Mouse (Mus musculus) limb, embryonic 12.5 days (tissue): Measurements from ENCODE around the gene Mical3. TPM values are rescaled to one million over a fixed set of nuclear protein-coding genes. Genes with fewer than 3 reads are reported as not detected.

ENCODE experiments used
- ATAC-seq: fragments of 200-750 bp; cut with Nextera tagmentation; 2 replicates; pipeline ENCODE4 v1.8.0; 2017; ENCODE audit warnings: low read depth, moderate TSS enrichment; ENCODE audit not compliant: insufficient number of reproducible peaks, insufficient read depth, low FRiP score, low TSS enrichment
- H3K27ac ChIP-seq: fragments of 300-500 bp; sonication (generic); 2 replicates; pipeline ENCODE4 v1.5.1; 2016; ENCODE audit warnings: mild to moderate bottlenecking, moderate library complexity
- H3K27me3 ChIP-seq: fragments of 300-500 bp; sonication (generic); 2 replicates; pipeline ENCODE4 v1.6.1; 2016; ENCODE audit warnings: mild to moderate bottlenecking, moderate library complexity
- H3K36me3 ChIP-seq: fragments of 300-500 bp; sonication (generic); 2 replicates; pipeline ENCODE4 v1.6.1; 2016; ENCODE audit warnings: mild to moderate bottlenecking, moderate library complexity
- H3K4me1 ChIP-seq: fragments of 300-500 bp; sonication (generic); replicated peaks from 2 replicates; pipeline ENCODE4 v1.6.1; 2016
- H3K4me2 ChIP-seq: fragments of 300-500 bp; sonication (generic); 2 replicates; pipeline ENCODE4 v1.6.1; 2016; ENCODE audit warnings: mild to moderate bottlenecking, moderate library complexity
- H3K4me3 ChIP-seq: fragments of 300-500 bp; sonication (generic); replicated peaks from 2 replicates; pipeline ENCODE4 v1.5.1; 2016; ENCODE audit warnings: mild to moderate bottlenecking
- H3K9ac ChIP-seq: fragments of 300-500 bp; sonication (generic); replicated peaks from 2 replicates; pipeline ENCODE4 v1.6.1; 2016; ENCODE audit warnings: mild to moderate bottlenecking, moderate library complexity
- H3K9me3 ChIP-seq: fragments of 300-500 bp; sonication (generic); 2 replicates; pipeline ENCODE4 v1.6.1; 2016; ENCODE audit warnings: mild to moderate bottlenecking, moderate library complexity
- WGBS: fragments of 180-500 bp; shearing (Covaris S2); methylation state at CpG from one replicate; pipeline ENCODE4 v1.1.7; 2016; 5-methylcytosine and 5-hydroxymethylcytosine counted together
- polyA plus RNA-seq: library from polyadenylated mRNA; unstranded; fragments of >200 nt; fragmentation: Nextera tagmentation; extraction: Ambion mirVana; gene quantifications from 2 replicates; pipeline ENCODE4 v1.2.1, GENCODE M21; 2016

The Mical3 gene
- polyA plus RNA-seq, 1 experiment from 2014 or later = 10.8 TPM

DNA sequence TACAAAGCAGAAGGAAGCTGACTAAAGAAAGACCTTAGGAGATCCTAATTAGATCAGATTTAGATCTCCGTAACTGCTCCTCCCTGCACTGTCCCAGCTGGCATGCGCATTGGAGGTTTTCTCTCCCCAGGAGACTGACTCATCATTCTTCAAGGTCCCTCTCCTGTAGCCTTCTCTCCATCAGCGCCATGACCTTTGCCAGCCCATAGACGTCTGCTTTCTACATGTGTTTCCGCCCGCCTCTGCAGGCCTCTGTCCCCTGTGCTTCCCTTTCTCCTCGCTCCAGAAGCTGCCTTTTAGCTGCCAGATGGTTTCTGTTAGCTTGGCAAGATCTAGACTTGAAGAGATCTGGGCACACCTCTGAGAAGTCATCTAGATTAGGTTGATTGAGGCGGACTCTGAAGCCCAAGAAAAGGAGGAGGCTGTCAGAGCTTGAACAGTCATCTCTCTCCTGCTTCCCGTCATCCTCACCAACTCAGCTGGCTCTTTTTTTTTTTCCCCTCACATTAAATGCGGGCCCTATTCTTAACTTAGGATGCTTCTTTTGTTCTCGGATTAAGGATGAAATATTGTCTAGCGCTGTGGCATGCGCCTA is 14.3 kb upstream of the Mical3 start:
- Histone ChIP-seq H3K36me3 (no peaks in the 10 kb centered on the region), H3K4me2 (no peak overlapping the region), H3K4me3 (no peak overlapping the region), H3K4me1 (peaks cover 40% of the 10 kb centered on the region), H3K27ac (no peak overlapping the region), H3K27me3 (no peaks in the 10 kb centered on the region; the same call in 1 of the 2 replicates), H3K9me3 (no peaks in the 10 kb centered on the region), H3K9ac (no peak overlapping the region)
- no peak for ATAC-seq
- 61% methylated on average over 13 of the region's 13 CpGs for WGBS

DNA sequence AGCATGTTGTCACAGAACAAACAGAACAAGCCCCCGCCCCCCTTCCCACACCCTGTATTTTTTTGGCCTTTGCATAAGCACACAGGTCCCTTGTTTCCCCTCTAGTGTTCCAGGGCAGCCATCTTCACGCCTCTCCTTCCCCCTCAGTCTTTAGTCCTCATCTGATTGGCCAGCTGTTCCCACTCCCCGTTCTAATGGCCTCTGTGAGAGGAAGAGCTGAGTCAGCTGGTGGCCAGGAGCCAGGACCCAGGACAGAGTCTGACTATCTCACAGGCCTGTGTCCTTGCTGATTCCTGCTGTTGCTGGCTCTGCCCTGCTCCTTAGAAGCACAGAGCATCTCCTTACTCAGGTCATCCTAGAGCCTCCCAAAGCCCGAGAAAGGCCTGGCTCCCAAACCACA is 13.3 kb upstream of the Mical3 start:
- no peak for ATAC-seq
- Histone ChIP-seq H3K4me3 (no peak overlapping the region), H3K4me1 (peaks cover 33% of the 10 kb centered on the region), H3K9me3 (no peaks in the 10 kb centered on the region), H3K36me3 (no peaks in the 10 kb centered on the region), H3K9ac (no peak overlapping the region), H3K27ac (no peak overlapping the region), H3K4me2 (no peak overlapping the region), H3K27me3 (no peaks in the 10 kb centered on the region; the same call in 1 of the 2 replicates)
- WGBS = 66% methylated on average over 4 of the region's 4 CpGs

DNA sequence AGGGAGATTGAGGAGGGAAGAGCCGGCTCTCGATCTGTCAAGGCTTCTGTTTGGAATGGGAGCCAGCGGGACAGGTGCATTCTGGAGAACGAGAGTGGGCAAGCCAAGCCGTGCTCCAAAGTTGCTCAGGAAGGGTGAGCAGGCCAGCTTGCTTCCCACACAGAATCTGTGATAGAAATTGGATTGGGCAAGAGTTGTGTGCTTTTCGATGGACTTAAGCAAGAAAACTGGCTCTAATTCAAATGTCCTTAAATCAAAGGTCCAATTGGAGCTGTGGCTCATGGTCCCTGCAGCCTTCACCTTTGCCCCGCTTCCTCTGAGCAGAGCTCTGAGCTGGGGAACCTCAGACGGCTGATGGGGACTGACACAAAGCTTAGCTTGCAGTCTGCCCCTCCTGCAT is 12.6 kb upstream of the Mical3 start:
- Histone ChIP-seq H3K36me3 (no peaks in the 10 kb centered on the region), H3K27ac (no peak overlapping the region), H3K27me3 (no peaks in the 10 kb centered on the region; the same call in 1 of the 2 replicates), H3K4me2 (no peak overlapping the region), H3K9ac (no peak overlapping the region), H3K4me1 (peaks cover 33% of the 10 kb centered on the region), H3K4me3 (no peak overlapping the region), H3K9me3 (no peaks in the 10 kb centered on the region)
- WGBS = 85% methylated on average over 8 of the region's 8 CpGs
- no peak for ATAC-seq

DNA sequence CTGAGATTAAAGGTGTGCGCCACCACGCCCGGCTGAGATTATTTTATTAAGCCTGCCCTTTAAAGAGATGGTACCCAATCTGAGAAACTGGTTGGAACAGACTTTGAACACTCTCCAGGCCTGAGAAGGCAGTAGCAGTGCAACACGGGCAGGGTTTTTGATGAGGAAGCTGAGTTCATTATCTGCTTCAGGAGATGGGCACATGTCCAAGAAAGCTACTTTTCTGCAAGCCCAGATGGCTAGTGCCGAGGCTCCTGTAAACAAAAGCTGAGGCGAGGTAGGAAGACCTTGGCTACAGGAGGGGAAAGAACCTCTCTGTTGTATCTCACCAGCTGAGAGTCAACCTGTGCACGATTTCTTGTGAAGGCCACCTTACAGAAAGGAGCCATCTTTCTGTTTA is 11.5 kb upstream of the Mical3 start:
- 90% methylated on average over 7 of the region's 7 CpGs for WGBS
- no peak overlapping the region for H3K27ac ChIP-seq
- no peak overlapping the region for H3K4me2 ChIP-seq
- no peaks in the 10 kb centered on the region; the same call in 1 of the 2 replicates for H3K27me3 ChIP-seq
- H3K9me3 ChIP-seq = no peaks in the 10 kb centered on the region
- H3K9ac ChIP-seq = no peak overlapping the region
- H3K36me3 ChIP-seq = no peaks in the 10 kb centered on the region
- peaks cover 23% of the 10 kb centered on the region for H3K4me1 ChIP-seq
- no peak for ATAC-seq
- no peak overlapping the region for H3K4me3 ChIP-seq

DNA sequence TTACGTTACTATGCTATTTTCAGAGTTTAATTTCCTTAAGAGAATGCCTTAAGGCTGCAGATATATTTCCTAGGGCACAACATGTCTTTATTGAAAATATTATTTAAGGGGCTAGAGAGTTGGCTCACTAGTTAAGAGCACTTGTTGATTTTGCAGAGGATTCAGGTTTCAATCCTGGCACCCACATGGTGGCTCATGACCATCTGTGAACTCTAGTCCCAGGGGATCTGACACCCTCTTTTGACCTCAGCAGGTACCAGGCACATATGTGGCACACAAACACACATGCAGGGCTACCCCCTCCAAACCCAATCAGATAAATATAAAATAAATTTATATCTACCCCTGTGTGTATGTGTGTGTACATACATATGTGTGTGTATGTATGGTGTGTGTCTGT is 8.5 kb upstream of the Mical3 start:
- Histone ChIP-seq H3K4me3 (no peak overlapping the region), H3K4me1 (peaks cover 3% of the 10 kb centered on the region; the same call in 1 of the 2 replicates), H3K4me2 (no peak overlapping the region), H3K9ac (no peak overlapping the region), H3K27ac (no peak overlapping the region), H3K27me3 (peaks cover 3% of the 10 kb centered on the region; the same call in 1 of the 2 replicates), H3K36me3 (no peaks in the 10 kb centered on the region), H3K9me3 (no peaks in the 10 kb centered on the region)
- ATAC-seq = no peak
- 76% methylated on average over 1 of the region's 1 CpGs for WGBS

DNA sequence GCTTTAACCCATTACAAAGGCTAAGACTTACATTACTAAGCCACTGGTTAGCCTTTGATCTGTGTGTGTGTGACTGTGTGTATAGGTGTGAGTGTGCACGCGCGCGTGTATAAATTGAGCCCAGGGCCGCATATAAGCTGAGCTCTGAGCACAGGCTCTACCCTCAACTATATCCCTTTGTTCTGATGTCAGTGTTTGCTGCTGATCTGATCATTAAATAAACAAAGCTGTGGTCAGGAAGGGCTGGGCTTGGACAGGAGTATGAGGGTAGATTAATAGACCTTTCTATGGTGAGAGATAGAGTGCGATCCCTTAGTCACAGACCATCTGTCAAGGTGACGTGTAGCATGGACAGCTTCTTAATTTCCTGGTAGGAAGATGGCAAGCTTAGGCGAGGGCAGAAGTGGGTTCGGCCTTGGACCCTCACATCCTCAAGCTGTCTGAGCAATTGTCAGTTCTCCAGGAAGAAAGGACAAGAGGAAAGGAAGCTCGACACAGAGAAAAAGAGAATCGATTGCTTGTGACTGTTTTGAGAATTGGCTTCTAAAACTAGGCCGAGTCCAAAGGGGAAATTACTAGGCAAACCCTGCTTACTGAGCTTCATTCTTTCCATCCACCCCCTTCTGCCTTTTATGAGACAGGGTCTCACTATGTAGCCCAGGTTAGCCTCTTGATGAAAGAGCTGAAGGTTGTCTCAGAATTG is 7.7 kb upstream of the Mical3 start:
- H3K36me3 ChIP-seq = no peaks in the 10 kb centered on the region
- H3K9ac ChIP-seq = no peak overlapping the region
- ATAC-seq = no peak
- H3K4me1 ChIP-seq = no peaks in the 10 kb centered on the region
- H3K4me2 ChIP-seq = no peak overlapping the region
- no peaks in the 10 kb centered on the region for H3K9me3 ChIP-seq
- H3K27me3 ChIP-seq = peaks cover 8% of the 10 kb centered on the region; the same call in 1 of the 2 replicates
- H3K4me3 ChIP-seq = no peak overlapping the region
- 85% methylated on average over 12 of the region's 12 CpGs for WGBS
- no peak overlapping the region for H3K27ac ChIP-seq

DNA sequence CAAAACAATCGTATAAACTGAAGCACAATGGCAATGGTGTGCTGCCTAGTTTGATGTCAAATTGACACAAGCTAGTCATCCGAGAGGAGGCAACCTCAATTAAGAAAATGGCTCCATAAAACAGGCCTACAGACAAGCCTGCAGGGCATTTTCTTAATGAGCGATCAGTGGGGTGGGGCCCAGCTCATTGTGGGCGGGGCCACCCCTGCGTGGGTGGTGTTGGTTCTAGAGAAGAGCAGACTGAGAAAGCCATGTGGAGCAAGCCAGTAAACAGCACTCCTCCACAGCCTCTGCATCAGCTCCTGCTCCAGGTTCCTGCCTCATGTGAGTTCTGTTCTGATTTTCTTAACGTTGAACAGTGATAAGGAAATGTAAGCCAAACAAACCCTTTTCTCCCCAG is 6.4 kb upstream of the Mical3 start:
- ATAC-seq = no peak
- H3K36me3 ChIP-seq = no peaks in the 10 kb centered on the region
- H3K9ac ChIP-seq = no peak overlapping the region
- H3K4me3 ChIP-seq = no peak overlapping the region
- no peaks in the 10 kb centered on the region for H3K4me1 ChIP-seq
- WGBS = 50% methylated on average over 6 of the region's 6 CpGs
- H3K27ac ChIP-seq = no peak overlapping the region
- no peaks in the 10 kb centered on the region for H3K9me3 ChIP-seq
- peaks cover 15% of the 10 kb centered on the region for H3K27me3 ChIP-seq
- H3K4me2 ChIP-seq = no peak overlapping the region

DNA sequence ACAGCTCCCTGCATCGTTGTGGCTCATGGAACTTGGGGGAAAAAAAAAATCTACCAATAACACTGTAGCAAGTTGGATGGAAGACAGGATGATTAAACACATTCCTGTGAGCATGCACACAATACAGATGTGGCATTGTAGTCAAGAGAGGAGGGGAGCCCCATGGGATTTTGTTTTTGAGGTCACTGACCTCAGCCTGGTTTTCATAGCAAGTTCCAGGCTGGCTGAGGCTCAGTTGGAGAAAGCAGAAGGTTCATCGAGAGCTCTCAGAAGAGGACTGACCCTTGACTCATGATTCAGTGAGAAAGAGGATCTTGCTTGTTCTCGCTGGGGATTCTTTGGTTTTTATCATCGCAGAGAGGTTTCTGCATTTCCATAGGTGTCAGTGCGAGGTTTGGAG is 4.1 kb upstream of the Mical3 start:
- H3K4me3 ChIP-seq = no peak overlapping the region
- no peak for ATAC-seq
- H3K27me3 ChIP-seq = peaks cover 33% of the 10 kb centered on the region
- no peaks in the 10 kb centered on the region for H3K36me3 ChIP-seq
- no peak overlapping the region for H3K4me2 ChIP-seq
- no peak overlapping the region for H3K9ac ChIP-seq
- H3K9me3 ChIP-seq = no peaks in the 10 kb centered on the region
- 72% methylated on average over 5 of the region's 5 CpGs for WGBS
- peaks cover 11% of the 10 kb centered on the region for H3K4me1 ChIP-seq
- no peak overlapping the region for H3K27ac ChIP-seq

DNA sequence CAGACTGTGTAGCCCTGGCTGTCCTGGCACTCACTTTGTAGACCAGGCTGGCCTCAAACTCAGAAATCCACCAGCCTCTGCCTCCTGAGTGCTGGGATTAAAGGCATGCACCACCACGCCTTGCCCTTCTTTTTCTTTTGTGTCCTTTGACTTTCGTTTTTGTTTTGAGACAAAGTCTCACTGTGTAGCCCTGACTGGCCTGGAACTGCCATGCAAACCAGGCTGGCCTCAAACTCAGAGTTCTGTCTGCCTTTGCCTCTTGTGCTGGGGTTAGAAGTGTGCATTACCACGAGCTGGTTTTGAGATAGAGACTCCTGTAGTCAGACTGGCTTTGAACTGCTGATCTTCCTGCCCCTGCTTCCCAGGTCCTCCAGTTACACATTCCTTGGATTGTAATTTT is 3.5 kb upstream of the Mical3 start:
- no peaks in the 10 kb centered on the region for H3K36me3 ChIP-seq
- H3K4me2 ChIP-seq = no peak overlapping the region
- peaks cover 37% of the 10 kb centered on the region for H3K27me3 ChIP-seq
- no peak overlapping the region for H3K9ac ChIP-seq
- H3K4me3 ChIP-seq = no peak overlapping the region
- 53% methylated on average over 3 of the region's 3 CpGs for WGBS
- H3K27ac ChIP-seq = no peak overlapping the region
- peaks cover 15% of the 10 kb centered on the region for H3K4me1 ChIP-seq
- ATAC-seq = no peak
- H3K9me3 ChIP-seq = no peaks in the 10 kb centered on the region

DNA sequence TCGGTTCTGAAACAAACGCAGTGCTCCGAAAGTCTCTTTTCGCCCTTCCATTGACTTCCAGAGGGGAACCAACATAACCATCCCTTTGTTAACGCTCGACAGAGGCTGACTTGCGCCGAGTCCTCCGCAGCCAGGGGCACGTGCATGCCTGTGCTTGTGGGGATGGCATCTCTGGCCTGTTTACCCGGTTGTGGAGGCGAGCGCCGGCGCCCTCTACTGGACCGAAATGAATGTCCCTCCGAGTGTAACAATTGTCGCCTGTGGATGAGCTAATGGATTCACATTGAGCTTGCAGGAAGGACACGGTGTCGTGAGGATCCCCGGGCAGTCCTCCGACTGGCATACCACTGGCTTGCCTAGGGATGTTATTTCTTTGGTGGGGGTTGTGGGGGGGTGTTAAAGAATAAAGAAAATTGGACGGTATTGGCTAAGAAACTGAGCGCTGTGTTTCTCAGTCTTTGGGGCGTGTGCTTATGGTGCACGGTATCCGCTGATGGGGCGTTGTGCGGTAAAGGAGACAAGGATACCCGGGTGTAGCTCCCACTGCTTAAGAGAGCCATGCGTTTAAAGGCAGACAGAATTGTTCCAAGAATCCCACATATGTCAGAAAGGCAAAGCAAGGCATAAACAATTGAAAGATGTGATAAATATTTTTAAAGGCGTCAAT is 627 bp downstream of the Mical3 start:
- H3K27ac ChIP-seq = no peak overlapping the region
- peak overlapping the region; percentile 50; the same call in 1 of the 2 replicates for H3K9ac ChIP-seq
- peak overlapping the region; percentile 40 for H3K4me3 ChIP-seq
- peaks cover 17% of the 10 kb centered on the region for H3K4me1 ChIP-seq
- no peaks in the 10 kb centered on the region for H3K9me3 ChIP-seq
- ATAC-seq = peak; percentile 91
- H3K27me3 ChIP-seq = peaks cover 43% of the 10 kb centered on the region
- H3K36me3 ChIP-seq = no peaks in the 10 kb centered on the region
- peak overlapping the region; percentile 79 for H3K4me2 ChIP-seq
- WGBS = 1% methylated on average over 32 of the region's 32 CpGs

DNA sequence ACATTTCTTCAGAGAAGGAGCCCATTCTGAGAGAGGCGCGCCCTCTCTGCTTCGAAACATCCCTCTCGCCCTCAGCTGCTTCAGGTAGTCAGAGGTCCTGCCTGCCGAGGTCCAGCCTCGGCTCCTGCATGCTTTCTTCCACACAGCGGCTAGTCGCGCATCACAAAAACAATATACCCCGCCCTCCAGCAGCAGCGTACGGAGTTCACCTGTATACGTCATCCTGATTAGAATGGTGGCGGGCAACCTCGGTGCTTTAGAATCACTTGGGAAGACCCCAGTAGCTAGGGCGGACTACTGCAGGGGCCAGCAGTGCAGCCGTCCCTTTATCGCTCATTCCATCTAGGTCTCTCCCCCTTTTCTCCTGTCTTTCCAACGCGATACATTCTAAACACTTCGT is 1.3 kb downstream of the Mical3 start:
- peak; percentile 50 for ATAC-seq
- H3K27ac ChIP-seq = no peak overlapping the region

More for the DNA sequence above, 1.3 kb downstream of the Mical3 start:
- H3K9me3 ChIP-seq = no peaks in the 10 kb centered on the region
- peak overlapping the region; percentile 79 for H3K4me2 ChIP-seq
- 5% methylated on average over 21 of the region's 21 CpGs for WGBS
- peak overlapping the region; percentile 50; the same call in 1 of the 2 replicates for H3K9ac ChIP-seq
- H3K27me3 ChIP-seq = peaks cover 43% of the 10 kb centered on the region
- peak overlapping the region; percentile 40 for H3K4me3 ChIP-seq
- no peaks in the 10 kb centered on the region for H3K36me3 ChIP-seq
- peaks cover 17% of the 10 kb centered on the region for H3K4me1 ChIP-seq
